Mouse (Mus musculus) thymus, adult 2 months (tissue): ENCODE results near the gene Spry1.

Experiments
- CTCF ChIP-seq: fragments of 200-500 bp; IDR thresholded peaks from 2 replicates; pipeline ENCODE4 v1.5.1; 2012; ENCODE audit warnings: mild to moderate bottlenecking, control low read depth, low read length, moderate library complexity, borderline replicate concordance; ENCODE audit not compliant: control insufficient read depth, poor library complexity, insufficient read depth; ENCODE audit errors: extremely low read depth
- POLR2A ChIP-seq: fragments of 200-500 bp; IDR thresholded peaks from 2 replicates; pipeline ENCODE4 v1.6.1; 2012; ENCODE audit warnings: mild to moderate bottlenecking, low read length, control low read depth, moderate library complexity; ENCODE audit not compliant: control insufficient read depth, poor library complexity, insufficient read depth; ENCODE audit errors: extremely low read depth

- no peak for TF ChIP-seq CTCF
- TF ChIP-seq POLR2A, result no peak
Observed at GRCm38 (mm10) chr3:37693552-37693951, 53.8 kb downstream of the Spry1 start.
